Comparison of ENCODE assay signal across 19 mouse cellular contexts in genomic region chr17:13239461-13239860, GRCm38 (mm10). TPM values are rescaled to one million over a fixed set of nuclear protein-coding genes. Genes with fewer than 3 reads are reported as not detected.
DNase-seq lines count a peak whose midpoint lies in the region; ATAC-seq and TF ChIP-seq lines count a peak whose summit lies in the region.
"Not testable (repeated sequence)": the region's sequence is repeated elsewhere in the genome, so short reads cannot be mapped to it uniquely, and the experiment has no call there.
"Had no signal": no experiment of that assay in that cellular context is flagged by ENCODE, and none has a peak within 500 bp of the region (broad histone marks: within the 10 kb centered on the region; RNA-seq: fewer than 3 reads in every experiment).

No protein-coding gene starts in this region.

- H3K27me3 ChIP-seq in embryonic facial prominence, embryonic 15.5 days; heart, embryonic 11.5 days (ENCODE audit: control insufficient read depth, insufficient read depth, low read length); heart, embryonic 16.5 days (ENCODE audit: control insufficient read depth, insufficient read depth, low read length); intestine, embryonic 14.5 days (replicated peaks; ENCODE audit: control insufficient read depth, insufficient read depth, low read length); liver, embryonic 12.5 days (replicated peaks); midbrain, embryonic 11.5 days (ENCODE audit: control insufficient read depth, insufficient read depth, low read length); stomach, postnatal 0 days (ENCODE audit: control insufficient read depth, insufficient read depth, low read length): not testable (repeated sequence)

- ATAC-seq in embryonic facial prominence, embryonic 15.5 days (ENCODE audit: insufficient number of reproducible peaks, low FRiP score, low TSS enrichment, low read depth), result peak; percentile 8; the same call in 1 of the 2 replicates
- ATAC-seq in heart, embryonic 11.5 days (replicated peaks; ENCODE audit: insufficient number of reproducible peaks, low FRiP score, low TSS enrichment), result peak; percentile 23; the same call in 1 of the 2 replicates
- peak; percentile 38 for ATAC-seq in heart, embryonic 16.5 days (replicated peaks; ENCODE audit: extremely low read depth, insufficient read depth, low FRiP score)
- peak; percentile 17; the same call in 1 of the 2 replicates for ATAC-seq in intestine, embryonic 14.5 days (replicated peaks; ENCODE audit: low FRiP score, low TSS enrichment, low read depth)
- 0 out of 2 replicates have a peak, but pooled peaks have one; percentile 8 for ATAC-seq in liver, embryonic 12.5 days
- ATAC-seq in midbrain, embryonic 11.5 days (ENCODE audit: low FRiP score), result peak; percentile 22; the same call in 1 of the 2 replicates
- ATAC-seq in stomach, postnatal 0 days (ENCODE audit: low FRiP score, low TSS enrichment), result 0 out of 2 replicates have a peak, but pooled peaks have one; percentile 19

- 80% methylated on average over 4 of the region's 4 CpGs for WGBS in embryonic facial prominence, embryonic 15.5 days
- WGBS in heart, embryonic 11.5 days (ENCODE audit: insufficient replicate concordance), result 73% methylated on average over 4 of the region's 4 CpGs
- 80% methylated on average over 4 of the region's 4 CpGs for WGBS in heart, embryonic 16.5 days
- WGBS in intestine, embryonic 14.5 days, result 85% methylated on average over 4 of the region's 4 CpGs
- 66% methylated on average over 4 of the region's 4 CpGs for WGBS in liver, embryonic 12.5 days (ENCODE audit: insufficient replicate concordance)
- 85% methylated on average over 4 of the region's 4 CpGs for WGBS in midbrain, embryonic 11.5 days
- 91% methylated on average over 4 of the region's 4 CpGs for WGBS in stomach, postnatal 0 days

- not testable (repeated sequence) for H3K4me2 ChIP-seq in embryonic facial prominence, embryonic 15.5 days (replicated peaks); heart, embryonic 11.5 days; heart, embryonic 16.5 days (ENCODE audit: low read depth, low read length); intestine, embryonic 14.5 days (ENCODE audit: low read length); liver, embryonic 12.5 days; midbrain, embryonic 11.5 days; stomach, postnatal 0 days (replicated peaks; ENCODE audit: low read depth)

- not testable (repeated sequence) for H3K36me3 ChIP-seq in embryonic facial prominence, embryonic 15.5 days; heart, embryonic 11.5 days (ENCODE audit: control insufficient read depth, insufficient read depth, low read length); heart, embryonic 16.5 days (ENCODE audit: control insufficient read depth, insufficient read depth); intestine, embryonic 14.5 days (ENCODE audit: control insufficient read depth, insufficient read depth, low read length); liver, embryonic 12.5 days; midbrain, embryonic 11.5 days (ENCODE audit: control insufficient read depth, insufficient read depth, low read length); stomach, postnatal 0 days (ENCODE audit: control insufficient read depth, insufficient read depth, low read length)

- H3K9me3 ChIP-seq in embryonic facial prominence, embryonic 15.5 days (replicated peaks), result peaks cover 29% of the 10 kb centered on the region
- H3K9me3 ChIP-seq in heart, embryonic 11.5 days (replicated peaks; ENCODE audit: control insufficient read depth, low read length), result peaks cover 34% of the 10 kb centered on the region
- peaks cover 49% of the 10 kb centered on the region for H3K9me3 ChIP-seq in heart, embryonic 16.5 days (replicated peaks; ENCODE audit: control insufficient read depth, low read length)
- peaks cover 17% of the 10 kb centered on the region for H3K9me3 ChIP-seq in intestine, embryonic 14.5 days (ENCODE audit: control insufficient read depth, low read length)
- H3K9me3 ChIP-seq in liver, embryonic 12.5 days (replicated peaks), result peaks cover 54% of the 10 kb centered on the region
- H3K9me3 ChIP-seq in midbrain, embryonic 11.5 days (ENCODE audit: control insufficient read depth, low read length), result peaks cover 41% of the 10 kb centered on the region
- not testable (repeated sequence) for H3K9me3 ChIP-seq in stomach, postnatal 0 days (ENCODE audit: control insufficient read depth, low read length)

- TF ChIP-seq EP300 in stomach, postnatal 0 days (optimal IDR thresholded peaks at IDR 0.05), result not testable (repeated sequence)

- not testable (repeated sequence) for TF ChIP-seq CTCF in stomach, postnatal 0 days (IDR thresholded peaks at IDR 0.05; ENCODE audit: low read depth)

- not testable (repeated sequence) for H3K27ac ChIP-seq in embryonic facial prominence, embryonic 15.5 days (replicated peaks); heart, embryonic 11.5 days (ENCODE audit: low read depth, low read length); heart, embryonic 16.5 days (ENCODE audit: low read length); intestine, embryonic 14.5 days (ENCODE audit: low read depth); liver, embryonic 12.5 days; midbrain, embryonic 11.5 days (ENCODE audit: low read depth, low read length); stomach, postnatal 0 days (replicated peaks)

- H3K9ac ChIP-seq in embryonic facial prominence, embryonic 15.5 days; heart, embryonic 11.5 days (ENCODE audit: low read depth, low read length); heart, embryonic 16.5 days (ENCODE audit: low read length); intestine, embryonic 14.5 days (ENCODE audit: low read length); liver, embryonic 12.5 days; midbrain, embryonic 11.5 days (ENCODE audit: low read length); stomach, postnatal 0 days (ENCODE audit: low read length): not testable (repeated sequence)

- H3K4me3 ChIP-seq in embryonic facial prominence, embryonic 15.5 days (replicated peaks); heart, embryonic 11.5 days (ENCODE audit: low read depth, low read length); heart, embryonic 16.5 days (ENCODE audit: low read length); intestine, embryonic 14.5 days (ENCODE audit: low read depth, low read length); liver, embryonic 12.5 days; midbrain, embryonic 11.5 days (ENCODE audit: low read depth, low read length); stomach, postnatal 0 days (ENCODE audit: low read depth, low read length): not testable (repeated sequence)

- not testable (repeated sequence) for DNase-seq in intestine, embryonic 14.5 days (ENCODE audit: low spot score); midbrain, embryonic 11.5 days (ENCODE audit: low spot score, missing footprints); stomach, postnatal 0 days (ENCODE audit: low spot score)

- not testable (repeated sequence) for H3K4me1 ChIP-seq in embryonic facial prominence, embryonic 15.5 days; heart, embryonic 11.5 days (ENCODE audit: control insufficient read depth, insufficient read depth, low read length); heart, embryonic 16.5 days (ENCODE audit: control insufficient read depth, insufficient read depth, low read length); intestine, embryonic 14.5 days (replicated peaks; ENCODE audit: control insufficient read depth, insufficient read depth, low read length); liver, embryonic 12.5 days; midbrain, embryonic 11.5 days (ENCODE audit: control insufficient read depth, insufficient read depth, low read length); stomach, postnatal 0 days (replicated peaks; ENCODE audit: control insufficient read depth, insufficient read depth)

RNA-seq across cellular contexts. Expression of gene Smok2b, which starts 9.4 kb away (rescaled TPM):
- polyA plus RNA-seq in embryonic facial prominence, embryonic 15.5 days (2015; fragmentation: Nextera tagmentation; extraction: Ambion mirVana), result not detected in 2 replicates
- not detected in 2 replicates for polyA plus RNA-seq in heart, embryonic 11.5 days (2014; fragmentation: Nextera tagmentation; extraction: Ambion mirVana)
- polyA plus RNA-seq in heart, embryonic 16.5 days (2015; fragmentation: Nextera tagmentation; extraction: Ambion mirVana), result not detected in 2 replicates
- polyA plus RNA-seq in intestine, embryonic 14.5 days (2014; fragmentation: Nextera tagmentation; extraction: Ambion mirVana), result not detected in 2 replicates
- polyA plus RNA-seq in liver, embryonic 12.5 days (2016; fragmentation: Nextera tagmentation; extraction: Ambion mirVana), result not detected in 2 replicates
- not detected in 2 replicates for polyA plus RNA-seq in midbrain, embryonic 11.5 days (2014; fragmentation: Nextera tagmentation; extraction: Ambion mirVana)
- polyA plus RNA-seq in stomach, postnatal 0 days (2015; fragmentation: Nextera tagmentation; extraction: Ambion mirVana), result 0.07 TPM in 1 of 2 replicates, not detected in the other
- polyA plus RNA-seq: embryonic facial prominence, embryonic 14.5 days; erythroblast, embryonic 14.5 days; forebrain, embryonic 10.5 days; forebrain, postnatal 0 days; gonadal fat pad, adult 2 months; heart, adult 2 months; heart, embryonic 14.5 days; hindbrain, embryonic 10.5 days; hindbrain, postnatal 0 days; intestine, embryonic 15.5 days; Patski had no signal

RNA-seq across cellular contexts. Expression of gene Smok2a, which starts 18.5 kb away (rescaled TPM):
- not detected in 2 replicates for polyA plus RNA-seq in embryonic facial prominence, embryonic 15.5 days (2015; fragmentation: Nextera tagmentation; extraction: Ambion mirVana)
- polyA plus RNA-seq in heart, embryonic 11.5 days (2014; fragmentation: Nextera tagmentation; extraction: Ambion mirVana), result not detected in 2 replicates
- not detected in 2 replicates for polyA plus RNA-seq in heart, embryonic 16.5 days (2015; fragmentation: Nextera tagmentation; extraction: Ambion mirVana)
- not detected in 2 replicates for polyA plus RNA-seq in intestine, embryonic 14.5 days (2014; fragmentation: Nextera tagmentation; extraction: Ambion mirVana)
- polyA plus RNA-seq in liver, embryonic 12.5 days (2016; fragmentation: Nextera tagmentation; extraction: Ambion mirVana), result not detected in 2 replicates
- not detected in 2 replicates for polyA plus RNA-seq in midbrain, embryonic 11.5 days (2014; fragmentation: Nextera tagmentation; extraction: Ambion mirVana)
- 0.08 TPM in 1 of 2 replicates, not detected in the other for polyA plus RNA-seq in stomach, postnatal 0 days (2015; fragmentation: Nextera tagmentation; extraction: Ambion mirVana)
- polyA plus RNA-seq: activated CD4-positive, CD25-positive, alpha-beta regulatory T cell, adult 4 months; embryonic facial prominence, embryonic 14.5 days; erythroblast, embryonic 14.5 days; forebrain, embryonic 10.5 days; forebrain, postnatal 0 days; gonadal fat pad, adult 2 months; heart, adult 2 months; heart, embryonic 14.5 days; hindbrain, embryonic 10.5 days; hindbrain, postnatal 0 days; intestine, embryonic 15.5 days; Patski had no signal
